Mouse (Mus musculus) testis, adult 2 months (tissue): ENCODE results near the gene Notum.

Experiments used
- CTCF ChIP-seq: fragments of 200-500 bp; IDR thresholded peaks from 2 replicates; pipeline ENCODE4 v1.5.1; 2012; ENCODE audit warnings: low read depth, mild to moderate bottlenecking, inconsistent platforms, low read length, moderate library complexity; ENCODE audit not compliant: control insufficient read depth, insufficient read depth, insufficient replicate concordance
- POLR2A ChIP-seq: fragments of 200-500 bp; IDR thresholded peaks from 2 replicates; pipeline ENCODE4 v1.6.1; 2012; ENCODE audit warnings: low read depth, mild to moderate bottlenecking, inconsistent platforms, low read length, moderate library complexity; ENCODE audit not compliant: control insufficient read depth

DNA sequence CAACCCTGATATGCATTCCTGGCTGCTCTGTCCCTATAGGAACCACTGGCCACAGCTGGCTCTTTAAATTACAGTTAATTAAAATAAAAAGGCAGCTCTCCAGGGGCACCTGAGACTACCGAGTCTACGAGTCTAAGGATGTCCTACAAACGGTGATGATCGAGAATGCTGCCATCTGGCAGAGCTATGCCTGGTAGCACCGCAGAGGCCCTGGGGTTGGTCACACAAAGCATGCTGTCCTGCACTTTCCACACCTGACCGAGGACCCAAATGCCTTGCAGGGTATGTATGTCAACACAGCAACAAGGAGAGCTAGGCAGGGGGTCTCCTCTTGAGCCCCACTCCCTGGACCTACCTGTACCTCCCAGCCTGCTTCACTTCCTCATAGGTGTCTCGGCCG, 47.0 kb downstream of the Notum start:
- no peak for TF ChIP-seq POLR2A
- TF ChIP-seq CTCF = no peak
